Mouse (Mus musculus): Measurements from ENCODE around the gene Gpkow. TPM values are rescaled to one million over a fixed set of nuclear protein-coding genes. Genes with fewer than 3 reads are reported as not detected.

The Gpkow gene
- polyA plus RNA-seq, 1 experiment from 2014 or later = 50.2 TPM

Other genes starting within 250 kb of the Gpkow start
- 0.05 and 0.10 TPM in 2 replicates for gene Foxp3, start 123.5 kb upstream of the Gpkow start, polyA plus RNA-seq (2015; fragmentation: Nextera tagmentation; extraction: Ambion mirVana)
- 4.8 and 4.9 TPM in 2 replicates for gene Ppp1r3f, start 122.8 kb upstream of the Gpkow start, polyA plus RNA-seq (2015; fragmentation: Nextera tagmentation; extraction: Ambion mirVana)
- gene Ccdc22, start 91.6 kb upstream of the Gpkow start, polyA plus RNA-seq (2015; fragmentation: Nextera tagmentation; extraction: Ambion mirVana) = 40.5 and 42.4 TPM in 2 replicates
- gene Cacna1f, start 90.0 kb upstream of the Gpkow start, polyA plus RNA-seq (2015; fragmentation: Nextera tagmentation; extraction: Ambion mirVana) = 0.05 and 0.19 TPM in 2 replicates
- 109 and 120 TPM in 2 replicates for gene Syp, start 58.7 kb upstream of the Gpkow start, polyA plus RNA-seq (2015; fragmentation: Nextera tagmentation; extraction: Ambion mirVana)
- gene Prickle3, start 39.9 kb upstream of the Gpkow start, polyA plus RNA-seq (2015; fragmentation: Nextera tagmentation; extraction: Ambion mirVana) = 1.3 and 1.9 TPM in 2 replicates
- 36.8 and 40.0 TPM in 2 replicates for gene Plp2, start 25.7 kb upstream of the Gpkow start, polyA plus RNA-seq (2015; fragmentation: Nextera tagmentation; extraction: Ambion mirVana)
- gene Magix, start 15.9 kb upstream of the Gpkow start, polyA plus RNA-seq (2015; fragmentation: Nextera tagmentation; extraction: Ambion mirVana) = 0.11 and 0.13 TPM in 2 replicates
- 38.0 and 43.1 TPM in 2 replicates for gene Wdr45, start 17.2 kb downstream of the Gpkow start, polyA plus RNA-seq (2015; fragmentation: Nextera tagmentation; extraction: Ambion mirVana)
- 0.84 TPM in 1 of 2 replicates, not detected in the other for gene Gm45208, start 25.1 kb downstream of the Gpkow start, polyA plus RNA-seq (2015; fragmentation: Nextera tagmentation; extraction: Ambion mirVana)
- gene Praf2, start 31.3 kb downstream of the Gpkow start, polyA plus RNA-seq (2015; fragmentation: Nextera tagmentation; extraction: Ambion mirVana) = 104 and 107 TPM in 2 replicates
- 55.5 and 63.3 TPM in 2 replicates for gene Ccdc120, start 53.8 kb downstream of the Gpkow start, polyA plus RNA-seq (2015; fragmentation: Nextera tagmentation; extraction: Ambion mirVana)
- gene Tfe3, start 65.4 kb downstream of the Gpkow start, polyA plus RNA-seq (2015; fragmentation: Nextera tagmentation; extraction: Ambion mirVana) = 21.8 and 23.4 TPM in 2 replicates
- gene Gripap1, start 92.6 kb downstream of the Gpkow start, polyA plus RNA-seq (2015; fragmentation: Nextera tagmentation; extraction: Ambion mirVana) = 77.6 and 78.5 TPM in 2 replicates
- gene Kcnd1, start 125.2 kb downstream of the Gpkow start, polyA plus RNA-seq (2015; fragmentation: Nextera tagmentation; extraction: Ambion mirVana) = 2.8 and 3.1 TPM in 2 replicates
- gene Otud5, start 144.2 kb downstream of the Gpkow start, polyA plus RNA-seq (2015; fragmentation: Nextera tagmentation; extraction: Ambion mirVana) = 53.8 and 55.8 TPM in 2 replicates
- gene Pim2, start 181.1 kb downstream of the Gpkow start, polyA plus RNA-seq (2015; fragmentation: Nextera tagmentation; extraction: Ambion mirVana) = 16.3 and 17.6 TPM in 2 replicates
- 44.5 and 45.0 TPM in 2 replicates for gene Slc35a2, start 186.9 kb downstream of the Gpkow start, polyA plus RNA-seq (2015; fragmentation: Nextera tagmentation; extraction: Ambion mirVana)
- gene Pqbp1, start 202.1 kb downstream of the Gpkow start, polyA plus RNA-seq (2015; fragmentation: Nextera tagmentation; extraction: Ambion mirVana) = 207 and 210 TPM in 2 replicates
- gene Timm17b, start 202.2 kb downstream of the Gpkow start, polyA plus RNA-seq (2015; fragmentation: Nextera tagmentation; extraction: Ambion mirVana) = 160 and 165 TPM in 2 replicates
- gene Gm10491, start 210.7 kb downstream of the Gpkow start, polyA plus RNA-seq (2015; fragmentation: Nextera tagmentation; extraction: Ambion mirVana) = not detected in 2 replicates
- not detected in 2 replicates for gene Gm10490, start 212.4 kb downstream of the Gpkow start, polyA plus RNA-seq (2015; fragmentation: Nextera tagmentation; extraction: Ambion mirVana)
- 131 and 141 TPM in 2 replicates for gene Pcsk1n, start 222.7 kb downstream of the Gpkow start, polyA plus RNA-seq (2015; fragmentation: Nextera tagmentation; extraction: Ambion mirVana)
- not detected in 2 replicates for gene Eras, start 231.5 kb downstream of the Gpkow start, polyA plus RNA-seq (2015; fragmentation: Nextera tagmentation; extraction: Ambion mirVana)

Data from forebrain, embryonic 15.5 days (tissue).